Mouse (Mus musculus): ENCODE measurements around the gene Fbxo21. TPM values are rescaled to one million over a fixed set of nuclear protein-coding genes. Genes with fewer than 3 reads are reported as not detected.
A peak's percentile ranks its signal among the peaks of the same experiment; 100 is the strongest.

Fbxo21 gene
- 87.4 and 89.0 TPM in 2 replicates for polyA plus RNA-seq (2016; fragmentation: Nextera tagmentation; extraction: Ambion mirVana)

DNA sequence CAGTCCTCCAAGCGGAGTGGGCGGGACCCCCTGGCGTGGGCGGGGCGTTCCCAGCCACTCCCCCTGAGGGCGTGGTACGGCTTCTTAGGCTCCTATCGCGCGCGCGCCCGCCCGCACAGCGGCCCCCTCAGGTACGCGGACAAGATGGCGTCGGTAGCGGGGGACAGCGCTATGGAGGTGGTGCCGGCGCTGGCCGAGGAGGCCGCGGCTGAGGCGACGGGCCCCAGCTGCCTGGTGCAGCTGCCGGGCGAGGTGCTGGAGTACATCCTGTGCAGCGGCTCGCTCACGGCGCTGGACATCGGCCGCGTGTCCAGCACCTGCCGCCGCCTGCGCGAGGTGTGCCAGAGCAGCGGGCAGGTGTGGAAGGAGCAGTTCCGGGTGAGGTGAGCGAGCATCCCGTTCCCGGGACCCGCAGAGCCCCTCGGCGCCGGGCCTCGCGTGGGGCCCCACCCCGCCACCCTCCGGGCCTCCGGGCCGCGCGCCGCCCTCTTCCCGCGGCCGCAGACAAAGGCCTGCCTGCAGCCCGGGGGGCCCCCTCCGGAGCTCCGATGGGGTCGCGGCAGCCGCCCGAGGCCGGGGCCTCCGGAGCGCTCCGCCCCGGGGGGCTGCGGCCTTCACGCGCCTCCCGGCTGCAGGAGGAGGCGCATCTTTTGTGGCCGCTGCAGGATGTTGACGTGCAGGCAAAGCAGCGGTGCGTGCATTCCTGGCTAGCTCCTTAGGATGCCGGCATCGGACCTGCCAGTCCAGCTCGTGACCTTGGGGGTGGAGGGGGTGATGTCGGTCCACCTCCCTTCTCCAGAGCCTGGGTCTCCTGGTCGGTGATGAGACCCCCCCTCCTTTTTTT lies at the start of gene Fbxo21:
Gene Fbxo21, plus strand, starts transcription at position 74 of the 844 bp plus-strand sequence.
- WGBS: under 1% methylated on average over 82 of the region's 88 CpGs
- H3K27me3 ChIP-seq: no peaks in the 10 kb centered on the region
- peaks cover 20% of the 10 kb centered on the region for H3K4me1 ChIP-seq (replicated peaks)
- peaks cover 30% of the 10 kb centered on the region for H3K36me3 ChIP-seq
- peak; percentile 85 for ATAC-seq (ENCODE audit: insufficient number of reproducible peaks, insufficient read depth, low FRiP score, low TSS enrichment, low read depth)
- H3K4me3 ChIP-seq (replicated peaks): peak within 1 kb of the TSS; percentile 99
- peak within 1 kb of the TSS; percentile 94 for H3K9ac ChIP-seq (replicated peaks)
- peak within 1 kb of the TSS; percentile 85 for H3K4me2 ChIP-seq
- H3K27ac ChIP-seq: peak within 1 kb of the TSS; percentile 83
- no peaks in the 10 kb centered on the region for H3K9me3 ChIP-seq

- H3K4me3 ChIP-seq (replicated peaks): no peak overlapping the region
- ATAC-seq (ENCODE audit: insufficient number of reproducible peaks, insufficient read depth, low FRiP score, low TSS enrichment, low read depth): no peak
- no peak overlapping the region for H3K9ac ChIP-seq (replicated peaks)
- H3K36me3 ChIP-seq: no peaks in the 10 kb centered on the region
- WGBS: 90% methylated on average over 2 of the region's 2 CpGs
- H3K4me1 ChIP-seq (replicated peaks): no peaks in the 10 kb centered on the region
- H3K27me3 ChIP-seq: no peaks in the 10 kb centered on the region; the same call in 1 of the 2 replicates
- no peak overlapping the region for H3K4me2 ChIP-seq
- no peak overlapping the region for H3K27ac ChIP-seq
- 0 out of 2 replicates have a peak, but pooled peaks cover 2% of the 10 kb centered on the region for H3K9me3 ChIP-seq
Measured at GRCm38 (mm10) chr5:117928553-117928952, 48.0 kb upstream of the Fbxo21 start.

DNA sequence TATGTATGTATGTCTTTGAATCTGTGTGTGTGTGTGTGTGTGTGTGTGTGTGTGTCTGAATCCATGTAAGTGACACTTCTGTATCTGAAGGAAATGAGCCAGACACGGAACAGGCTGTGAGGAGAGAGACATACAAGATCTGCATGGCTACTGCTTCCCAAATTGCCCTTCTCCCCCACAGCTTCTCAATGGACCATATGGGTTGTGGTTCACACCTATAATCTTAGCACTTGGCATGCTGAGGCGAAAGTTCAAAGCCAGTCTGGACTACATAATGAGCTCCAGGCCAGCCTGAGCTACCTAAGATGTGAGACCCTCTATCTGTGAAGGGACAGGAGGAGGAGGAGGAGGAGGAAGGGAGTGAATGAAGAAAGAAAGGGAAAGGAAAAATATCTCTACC lies 44.3 kb upstream of the Fbxo21 start:
- no peak for ATAC-seq (ENCODE audit: insufficient number of reproducible peaks, insufficient read depth, low FRiP score, low TSS enrichment, low read depth)

DNA sequence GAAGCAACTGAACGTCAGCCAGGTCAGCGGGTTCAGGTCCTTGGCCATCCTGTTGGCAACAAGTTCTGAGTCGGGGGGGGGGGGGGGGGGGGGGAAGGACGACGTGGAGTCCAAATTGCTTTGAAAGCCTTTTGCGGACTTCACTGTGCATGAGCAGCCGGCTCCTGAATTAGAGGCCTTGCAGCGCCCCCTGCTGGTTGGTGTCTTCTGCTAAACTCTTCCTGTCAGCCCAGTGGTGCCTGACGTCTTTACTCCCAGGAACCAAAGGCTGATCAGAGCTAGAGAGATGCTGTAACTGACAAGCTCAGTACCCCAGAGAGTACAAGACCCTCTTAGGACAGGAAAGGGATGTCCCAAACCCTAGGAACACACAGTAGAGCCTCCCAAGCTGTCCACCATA lies 43.7 kb upstream of the Fbxo21 start:
- Histone ChIP-seq H3K4me2 (peak overlapping the region; percentile 33; the same call in 1 of the 2 replicates), H3K9me3 (0 out of 2 replicates have a peak, but pooled peaks cover 2% of the 10 kb centered on the region), H3K27me3 (0 out of 2 replicates have a peak, but pooled peaks cover 5% of the 10 kb centered on the region), H3K36me3 (no peaks in the 10 kb centered on the region), H3K4me1 (replicated peaks) (no peaks in the 10 kb centered on the region), H3K9ac (replicated peaks) (no peak overlapping the region), H3K4me3 (replicated peaks) (no peak overlapping the region), H3K27ac (no peak overlapping the region)
- ATAC-seq (ENCODE audit: insufficient number of reproducible peaks, insufficient read depth, low FRiP score, low TSS enrichment, low read depth): no peak
- WGBS: 0% methylated on average over 7 of the region's 9 CpGs

More for the DNA sequence above, 44.3 kb upstream of the Fbxo21 start:
- Histone ChIP-seq H3K4me1 (replicated peaks) (no peaks in the 10 kb centered on the region), H3K9me3 (0 out of 2 replicates have a peak, but pooled peaks cover 2% of the 10 kb centered on the region), H3K27me3 (0 out of 2 replicates have a peak, but pooled peaks cover 5% of the 10 kb centered on the region), H3K36me3 (no peaks in the 10 kb centered on the region), H3K4me2 (no peak overlapping the region), H3K4me3 (replicated peaks) (no peak overlapping the region), H3K9ac (replicated peaks) (no peak overlapping the region), H3K27ac (no peak overlapping the region)
- 39% methylated on average over 2 of the region's 2 CpGs for WGBS

DNA sequence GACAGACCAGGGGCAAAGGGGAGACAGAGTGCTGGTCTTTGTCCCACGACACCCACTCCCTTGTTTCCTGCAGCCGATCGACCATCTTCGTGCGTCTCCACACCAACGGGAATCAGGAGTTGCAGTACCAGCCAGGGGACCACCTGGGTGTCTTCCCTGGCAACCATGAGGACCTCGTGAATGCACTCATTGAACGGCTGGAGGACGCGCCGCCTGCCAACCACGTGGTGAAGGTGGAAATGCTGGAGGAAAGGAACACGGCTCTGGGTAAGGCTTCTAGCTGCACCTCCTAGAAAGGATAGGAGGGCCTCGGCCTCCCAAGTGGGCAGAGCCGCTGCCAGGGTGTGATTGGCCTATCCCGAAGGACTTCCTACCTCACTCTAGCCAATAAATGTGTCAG lies 40.2 kb upstream of the Fbxo21 start:
- Histone ChIP-seq H3K9ac (replicated peaks) (0 out of 2 replicates have a peak overlapping the region, but pooled peaks have one; percentile 4), H3K27ac (no peak overlapping the region), H3K9me3 (no peaks in the 10 kb centered on the region), H3K36me3 (no peaks in the 10 kb centered on the region), H3K4me1 (replicated peaks) (no peaks in the 10 kb centered on the region; the same call in 1 of the 2 replicates), H3K27me3 (peaks cover 5% of the 10 kb centered on the region; the same call in 1 of the 2 replicates), H3K4me2 (no peak overlapping the region), H3K4me3 (replicated peaks) (no peak overlapping the region)
- no peak for ATAC-seq (ENCODE audit: insufficient number of reproducible peaks, insufficient read depth, low FRiP score, low TSS enrichment, low read depth)
- 63% methylated on average over 16 of the region's 16 CpGs for WGBS

DNA sequence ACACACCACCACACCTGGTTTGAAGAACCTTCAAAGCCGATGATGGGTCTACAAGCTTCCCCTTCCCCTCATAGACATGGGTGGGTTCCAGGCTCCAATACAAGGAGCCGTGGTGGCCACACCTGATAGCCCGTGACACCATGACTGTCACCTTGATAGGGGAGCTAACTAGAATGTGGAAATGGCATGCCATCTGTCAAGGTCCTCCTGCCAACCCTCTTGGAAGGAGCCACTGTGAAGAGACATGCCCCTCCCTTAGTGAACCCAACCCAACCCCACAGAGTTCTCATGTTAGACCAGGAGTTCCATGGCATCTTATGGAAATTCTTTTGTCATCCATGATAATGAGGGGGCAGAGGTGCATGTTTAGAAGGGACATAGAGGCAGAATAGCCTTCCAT lies 39.3 kb upstream of the Fbxo21 start:
- Histone ChIP-seq H3K27ac (no peak overlapping the region), H3K4me1 (replicated peaks) (no peaks in the 10 kb centered on the region; the same call in 1 of the 2 replicates), H3K9me3 (no peaks in the 10 kb centered on the region), H3K4me2 (no peak overlapping the region), H3K4me3 (replicated peaks) (no peak overlapping the region), H3K27me3 (peaks cover 5% of the 10 kb centered on the region; the same call in 1 of the 2 replicates), H3K9ac (replicated peaks) (no peak overlapping the region), H3K36me3 (no peaks in the 10 kb centered on the region)
- WGBS: 94% methylated on average over 3 of the region's 3 CpGs
- ATAC-seq (ENCODE audit: insufficient number of reproducible peaks, insufficient read depth, low FRiP score, low TSS enrichment, low read depth): no peak

DNA sequence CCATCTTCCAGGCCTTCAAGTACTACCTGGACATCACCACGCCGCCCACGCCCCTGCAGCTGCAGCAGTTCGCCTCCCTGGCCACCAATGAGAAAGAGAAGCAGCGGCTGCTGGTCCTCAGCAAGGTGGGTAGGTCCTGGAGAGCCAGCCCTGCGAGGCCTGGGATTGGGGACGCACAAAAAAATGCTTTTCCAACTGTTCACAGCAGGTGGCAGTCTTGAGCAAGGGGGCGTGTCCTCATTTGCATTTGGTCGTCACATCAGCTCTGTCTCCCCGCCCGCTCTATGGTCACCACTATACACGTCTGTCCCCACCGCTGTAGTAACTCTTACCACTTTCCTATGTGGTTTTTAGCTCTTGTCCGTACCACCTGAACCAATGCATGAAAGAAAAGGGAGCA lies 38.3 kb upstream of the Fbxo21 start:
- Histone ChIP-seq H3K9ac (replicated peaks) (no peak overlapping the region), H3K27me3 (peaks cover 5% of the 10 kb centered on the region; the same call in 1 of the 2 replicates), H3K9me3 (no peaks in the 10 kb centered on the region), H3K27ac (no peak overlapping the region), H3K4me3 (replicated peaks) (peak overlapping the region; percentile 27), H3K4me1 (replicated peaks) (no peaks in the 10 kb centered on the region; the same call in 1 of the 2 replicates), H3K36me3 (no peaks in the 10 kb centered on the region), H3K4me2 (peak overlapping the region; percentile 52)
- peak; percentile 73 for ATAC-seq (ENCODE audit: insufficient number of reproducible peaks, insufficient read depth, low FRiP score, low TSS enrichment, low read depth)
- WGBS: 12% methylated on average over 14 of the region's 14 CpGs

DNA sequence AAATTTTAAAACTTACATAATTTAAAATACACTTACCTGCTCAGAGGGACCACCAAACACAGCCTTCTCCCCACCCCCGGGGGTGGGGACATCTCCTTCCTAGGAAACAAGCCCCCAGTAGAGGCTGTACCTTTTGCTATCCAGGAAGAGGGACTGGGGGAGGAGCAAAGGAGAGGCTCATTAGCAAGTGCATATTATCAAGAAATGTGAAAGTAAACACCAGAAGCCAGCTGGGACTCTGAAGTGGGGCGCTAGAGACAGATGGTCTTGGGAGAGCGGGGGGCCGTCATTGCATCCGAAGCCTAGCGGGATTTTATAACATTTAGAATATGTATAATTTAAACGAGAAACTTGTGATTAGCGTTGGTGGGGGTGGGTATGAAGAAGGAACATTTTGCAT lies 37.1 kb upstream of the Fbxo21 start:
- no peak for ATAC-seq (ENCODE audit: insufficient number of reproducible peaks, insufficient read depth, low FRiP score, low TSS enrichment, low read depth)
- H3K4me3 ChIP-seq (replicated peaks): no peak overlapping the region
- peaks cover 5% of the 10 kb centered on the region; the same call in 1 of the 2 replicates for H3K27me3 ChIP-seq
- no peaks in the 10 kb centered on the region for H3K36me3 ChIP-seq
- H3K4me2 ChIP-seq: no peak overlapping the region
- H3K9me3 ChIP-seq: no peaks in the 10 kb centered on the region
- WGBS: 82% methylated on average over 8 of the region's 8 CpGs
- no peak overlapping the region for H3K9ac ChIP-seq (replicated peaks)
- no peak overlapping the region for H3K27ac ChIP-seq
- no peaks in the 10 kb centered on the region; the same call in 1 of the 2 replicates for H3K4me1 ChIP-seq (replicated peaks)

DNA sequence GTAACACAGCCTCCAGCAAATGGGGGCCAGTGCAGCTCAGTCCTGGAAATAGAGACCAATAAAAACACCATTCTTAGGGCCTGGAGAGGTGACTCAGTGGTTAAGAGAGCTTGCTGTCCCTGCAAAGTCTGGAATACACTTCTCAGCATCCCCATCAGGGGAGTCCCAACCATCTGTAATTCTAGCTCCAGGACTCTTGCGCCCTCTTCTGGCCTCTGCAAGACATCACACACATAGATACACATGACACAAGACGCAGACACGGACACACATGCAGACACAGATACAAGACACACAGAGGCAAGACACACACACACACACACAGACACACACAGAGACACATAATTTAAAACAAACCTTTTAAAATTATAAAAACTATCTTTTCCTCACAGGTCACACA lies 35.0 kb upstream of the Fbxo21 start:
- Histone ChIP-seq H3K4me3 (replicated peaks) (no peak overlapping the region), H3K27ac (no peak overlapping the region), H3K9ac (replicated peaks) (no peak overlapping the region), H3K9me3 (no peaks in the 10 kb centered on the region), H3K4me2 (no peak overlapping the region), H3K36me3 (no peaks in the 10 kb centered on the region), H3K27me3 (peaks cover 6% of the 10 kb centered on the region; the same call in 1 of the 2 replicates), H3K4me1 (replicated peaks) (no peaks in the 10 kb centered on the region; the same call in 1 of the 2 replicates)
- WGBS: 74% methylated on average over 3 of the region's 3 CpGs
- ATAC-seq (ENCODE audit: insufficient number of reproducible peaks, insufficient read depth, low FRiP score, low TSS enrichment, low read depth): no peak

DNA sequence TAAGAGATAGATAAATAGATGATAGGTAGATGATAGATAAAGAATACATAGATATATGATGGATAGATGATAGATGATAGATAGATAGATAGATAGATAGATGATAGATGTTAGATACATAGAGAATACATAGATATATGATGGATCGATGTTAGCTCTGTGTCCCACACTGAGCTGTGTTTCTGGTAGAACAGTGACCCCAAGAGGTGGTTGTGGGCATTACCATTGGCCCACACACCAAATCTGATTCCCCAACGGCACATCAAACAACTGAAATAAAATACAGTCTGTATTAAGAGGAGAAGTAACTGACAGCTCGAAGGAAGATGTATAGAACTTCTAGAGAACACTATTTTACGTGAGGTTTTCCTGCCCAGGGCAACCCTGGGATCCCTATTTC lies 29.9 kb upstream of the Fbxo21 start:
- H3K27ac ChIP-seq: no peak overlapping the region
- no peaks in the 10 kb centered on the region for H3K36me3 ChIP-seq
- ATAC-seq (ENCODE audit: insufficient number of reproducible peaks, insufficient read depth, low FRiP score, low TSS enrichment, low read depth): no peak
- no peaks in the 10 kb centered on the region for H3K9me3 ChIP-seq
- no peak overlapping the region for H3K9ac ChIP-seq (replicated peaks)
- no peak overlapping the region for H3K4me2 ChIP-seq
- H3K4me3 ChIP-seq (replicated peaks): no peak overlapping the region
- 0 out of 2 replicates have a peak, but pooled peaks cover 6% of the 10 kb centered on the region for H3K27me3 ChIP-seq
- 30% methylated on average over 4 of the region's 4 CpGs for WGBS
- no peaks in the 10 kb centered on the region for H3K4me1 ChIP-seq (replicated peaks)

GRCm38 (mm10) chr5:117949393-117949792 lies 27.1 kb upstream of the Fbxo21 start:
- WGBS: 83% methylated on average over 10 of the region's 10 CpGs
- no peak for ATAC-seq (ENCODE audit: insufficient number of reproducible peaks, insufficient read depth, low FRiP score, low TSS enrichment, low read depth)
- H3K4me2 ChIP-seq: no peak overlapping the region
- H3K36me3 ChIP-seq: no peaks in the 10 kb centered on the region
- no peaks in the 10 kb centered on the region for H3K9me3 ChIP-seq
- no peaks in the 10 kb centered on the region for H3K4me1 ChIP-seq (replicated peaks)
- no peak overlapping the region for H3K9ac ChIP-seq (replicated peaks)
- H3K27ac ChIP-seq: no peak overlapping the region
- no peak overlapping the region for H3K4me3 ChIP-seq (replicated peaks)
- H3K27me3 ChIP-seq: 0 out of 2 replicates have a peak, but pooled peaks cover 6% of the 10 kb centered on the region
